Mouse (Mus musculus) hindlimb bud, embryonic 11.5 days (tissue): ENCODE measurements around the gene Pdzrn3.

ENCODE experiments used
- DNase-seq: peaks from one replicate; pipeline ENCODE4 v3.0.0-alpha.2; 2012; ENCODE audit warnings: low read depth, low spot score; ENCODE audit errors: extremely low spot score

Gene Pdzrn3

GRCm38 (mm10) chr6:101377167-101377934 lies at the start of gene Pdzrn3:
Pdzrn3 (minus strand) TSS chr6:101377897.
- no peak for DNase-seq

- DNase-seq, result no peak
Measured at GRCm38 (mm10) chr6:101427296-101427695, 49.6 kb upstream of the Pdzrn3 start.

GRCm38 (mm10) chr6:101426301-101426700 lies 48.6 kb upstream of the Pdzrn3 start:
- no peak for DNase-seq

- DNase-seq, result no peak
Measured at GRCm38 (mm10) chr6:101422084-101422954, 44.6 kb upstream of the Pdzrn3 start.

- DNase-seq, result no peak
Measured at GRCm38 (mm10) chr6:101418213-101418612, 40.5 kb upstream of the Pdzrn3 start.

- DNase-seq, result no peak
Measured at GRCm38 (mm10) chr6:101411701-101412100, 34.0 kb upstream of the Pdzrn3 start.

- no peak for DNase-seq
Measured at GRCm38 (mm10) chr6:101411064-101411463, 33.4 kb upstream of the Pdzrn3 start.

- DNase-seq, result no peak
Measured at GRCm38 (mm10) chr6:101396711-101397110, 19.0 kb upstream of the Pdzrn3 start.

GRCm38 (mm10) chr6:101395908-101396307 lies 18.2 kb upstream of the Pdzrn3 start:
- DNase-seq, result no peak

GRCm38 (mm10) chr6:101392801-101393117 lies 15.1 kb upstream of the Pdzrn3 start:
- DNase-seq, result no peak

- DNase-seq, result no peak
Measured at GRCm38 (mm10) chr6:101392107-101392800, 14.6 kb upstream of the Pdzrn3 start.

GRCm38 (mm10) chr6:101385490-101385889 lies 7.8 kb upstream of the Pdzrn3 start:
- no peak for DNase-seq

GRCm38 (mm10) chr6:101384958-101385357 lies 7.3 kb upstream of the Pdzrn3 start:
- DNase-seq, result no peak

GRCm38 (mm10) chr6:101384476-101384875 lies 6.8 kb upstream of the Pdzrn3 start:
- no peak for DNase-seq

- DNase-seq, result no peak
Measured at GRCm38 (mm10) chr6:101382891-101383290, 5.2 kb upstream of the Pdzrn3 start.

GRCm38 (mm10) chr6:101379546-101379945 lies 1.8 kb upstream of the Pdzrn3 start:
- no peak for DNase-seq

- peak; percentile 83 for DNase-seq
Measured at GRCm38 (mm10) chr6:101377935-101378609, 375 bp upstream of the Pdzrn3 start.

- no peak for DNase-seq
Measured at GRCm38 (mm10) chr6:101376511-101377166, 1.1 kb downstream of the Pdzrn3 start.

GRCm38 (mm10) chr6:101376049-101376448 lies 1.6 kb downstream of the Pdzrn3 start:
- DNase-seq, result no peak

GRCm38 (mm10) chr6:101374721-101375120 lies 3.0 kb downstream of the Pdzrn3 start:
- no peak for DNase-seq
